Mouse (Mus musculus): ENCODE measurements at regions not wholly inside any gene's neighbourhood (a gene's known extent, or its start where the extent isn't known, plus 50 kb on each side); places are given as distances from the start of the nearest gene placed in this dataset.

DNA sequence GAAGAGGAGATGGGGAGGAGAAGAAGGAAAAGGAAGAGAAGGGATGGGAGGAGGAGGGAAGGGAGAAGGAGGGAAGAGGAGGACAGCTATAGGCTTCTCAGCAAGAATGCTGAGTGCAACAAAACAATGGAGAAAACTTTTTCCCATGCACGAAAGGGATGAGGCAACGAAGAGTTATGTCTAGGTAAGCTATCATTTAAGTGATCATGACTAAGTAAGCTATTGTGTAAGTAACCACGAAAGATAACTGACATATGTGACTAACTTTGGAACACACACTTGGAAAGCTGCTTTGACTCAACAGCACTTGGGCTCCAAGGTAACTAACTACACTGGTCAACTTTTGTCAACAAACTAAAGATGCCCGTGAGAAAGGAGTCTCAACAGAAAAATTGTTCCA is 50.9 kb upstream of the Fstl1 start:
- DNase-seq (ENCODE audit: low read depth, low spot score), result peak; percentile 76

DNA sequence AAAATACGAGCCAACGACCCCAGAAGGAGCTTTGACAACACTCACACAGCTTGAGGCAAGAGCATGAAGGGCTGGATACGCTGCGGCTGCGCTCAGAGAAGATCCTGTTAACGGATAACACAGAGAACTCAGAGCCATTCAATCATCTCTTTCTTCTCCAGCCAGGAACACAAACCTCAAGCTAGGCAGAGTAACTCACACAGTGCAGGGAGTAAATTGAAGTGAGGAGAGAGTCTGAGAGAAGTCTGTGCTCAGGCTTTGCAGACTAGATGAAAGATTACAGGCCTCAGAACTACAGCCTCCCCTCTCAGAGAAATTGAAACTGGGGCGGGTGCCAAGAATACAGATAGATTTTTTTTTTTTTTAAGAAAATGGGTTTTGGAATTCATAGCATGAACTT is 60.9 kb upstream of the Ndufb4 start:
- DNase-seq (ENCODE audit: low read depth, low spot score), result peak; percentile 38

DNA sequence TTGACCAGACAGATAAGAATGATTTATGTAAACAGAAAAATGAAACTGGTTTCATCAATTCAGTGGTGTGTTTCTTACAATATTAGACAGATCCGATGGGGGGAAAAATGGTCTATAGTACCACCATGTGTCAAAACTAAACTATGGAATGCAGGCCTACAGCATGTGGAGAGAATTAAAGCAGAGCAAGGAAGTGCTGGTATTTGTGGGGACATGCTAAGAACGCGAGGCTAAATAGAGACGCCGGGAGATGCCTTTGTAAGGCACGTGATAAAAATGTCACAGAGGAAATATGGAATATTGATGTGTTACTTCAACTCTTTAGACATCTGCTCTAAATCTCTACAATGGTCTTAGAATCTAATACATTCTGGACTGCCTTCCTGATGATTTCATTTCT is 60.0 kb upstream of the Ndufb4 start:
- DNase-seq (ENCODE audit: low read depth, low spot score), result no peak

DNA sequence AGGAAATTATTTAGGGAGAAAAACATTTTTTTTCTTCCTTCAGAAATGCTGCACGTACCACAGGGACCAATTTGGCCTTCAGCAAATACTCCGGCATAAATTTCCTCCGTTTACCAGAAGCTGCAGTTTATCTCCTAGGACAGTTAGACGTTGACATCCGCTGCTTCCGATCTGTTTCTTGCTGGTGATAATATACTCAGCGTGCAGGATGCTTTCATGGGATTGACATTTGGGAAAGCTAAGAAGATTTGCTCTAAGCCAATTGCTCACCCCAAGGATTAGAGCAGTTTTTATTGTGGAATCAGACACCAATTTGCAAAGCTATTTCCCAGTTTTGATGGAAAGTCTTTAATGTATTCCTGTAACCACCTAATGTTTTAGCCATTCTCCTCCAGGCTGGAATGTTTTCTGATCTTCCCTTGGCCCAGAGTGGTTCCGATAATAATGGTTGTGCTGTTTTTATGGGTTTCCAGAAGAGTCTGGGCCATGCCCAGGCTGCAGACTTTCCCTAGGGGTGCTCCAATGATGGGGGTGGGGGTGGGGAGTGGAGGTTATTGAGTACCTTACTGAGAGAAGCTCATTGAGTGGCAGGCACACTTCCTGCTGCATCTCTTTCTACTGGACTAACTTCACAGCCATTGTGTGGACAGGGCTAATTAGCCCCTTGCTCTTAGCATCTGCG is 52.1 kb upstream of the Ndufb4 start:
- DNase-seq (ENCODE audit: low read depth, low spot score), result no peak

GRCm38 (mm10) chr16:37705209-37705608 is 51.0 kb upstream of the Ndufb4 start:
- no peak for DNase-seq (ENCODE audit: low read depth, low spot score)

DNA sequence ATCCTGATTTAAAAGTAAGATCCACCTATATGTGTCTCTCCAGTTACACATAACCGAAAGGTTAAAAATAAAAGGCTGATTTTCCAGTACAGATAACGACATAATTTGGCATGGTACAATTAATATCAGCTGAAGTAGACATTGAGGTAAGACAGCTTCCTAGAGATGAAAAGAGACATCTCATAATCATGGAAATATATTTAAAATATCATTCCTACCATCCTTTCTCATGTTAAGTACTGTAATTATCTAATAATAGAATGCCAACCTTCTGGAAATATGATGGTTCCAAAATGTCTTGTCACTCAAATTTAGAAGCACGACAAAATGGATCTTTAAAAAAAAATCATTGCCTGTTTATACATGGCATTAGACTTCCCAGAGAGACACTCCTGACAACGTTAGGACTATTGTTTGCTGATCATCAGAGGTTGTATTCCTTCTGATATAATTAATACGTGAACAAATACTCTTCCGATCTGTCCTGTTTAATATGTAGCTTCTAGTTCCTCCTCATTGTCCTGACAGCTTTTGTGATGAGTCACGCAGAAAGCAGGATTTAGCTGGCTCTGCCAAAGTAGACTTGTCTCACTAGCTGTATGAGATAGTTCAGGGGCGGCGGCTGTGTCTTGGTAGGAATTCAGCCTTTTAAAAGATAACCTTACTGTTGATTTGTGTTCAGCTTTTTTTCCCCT is 50.4 kb upstream of the Ndufb4 start:
- DNase-seq (ENCODE audit: low read depth, low spot score), result peak; percentile 91

Data from 3T3-L1 (cell line).